Mouse (Mus musculus) lung, postnatal 25 days (tissue): ENCODE results near the gene Rab5if.
"Not testable (repeated sequence)": the region's sequence is repeated elsewhere in the genome, so short reads cannot be mapped to it uniquely, and the experiment has no call there.

Experiments used
- DNase-seq: peaks from one replicate; pipeline ENCODE4 v3.0.0; 2022; ENCODE audit warnings: low spot score

Rab5if gene

GRCm38 (mm10) chr2:156887017-156887416 is 24.1 kb downstream of the Rab5if start, which contains the start of gene Sla2:
Gene Sla2, minus strand, starts transcription at chr2:156887192.
- DNase-seq = peak; percentile 18

GRCm38 (mm10) chr2:156888490-156888889 is 25.6 kb downstream of the Rab5if start:
- DNase-seq = no peak

DNA sequence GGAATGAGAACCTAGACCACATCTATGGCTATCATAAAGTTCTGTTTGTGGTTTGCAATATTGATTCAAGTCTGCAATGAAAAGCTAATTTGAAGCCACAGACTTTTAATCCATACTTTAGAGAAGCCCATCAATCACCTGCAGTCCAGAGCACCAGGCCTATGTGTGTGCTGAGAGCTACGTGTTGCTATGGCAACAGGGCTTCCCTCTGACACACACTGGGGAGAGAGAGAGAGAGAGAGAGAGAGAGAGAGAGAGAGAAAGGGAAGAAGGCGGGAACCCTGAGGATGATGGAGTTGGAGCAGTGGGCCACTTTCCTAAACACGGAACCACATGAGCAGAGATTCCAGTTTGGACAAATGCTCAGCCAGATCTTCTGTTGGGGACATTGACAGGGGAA is 29.3 kb downstream of the Rab5if start:
- DNase-seq = no peak

DNA sequence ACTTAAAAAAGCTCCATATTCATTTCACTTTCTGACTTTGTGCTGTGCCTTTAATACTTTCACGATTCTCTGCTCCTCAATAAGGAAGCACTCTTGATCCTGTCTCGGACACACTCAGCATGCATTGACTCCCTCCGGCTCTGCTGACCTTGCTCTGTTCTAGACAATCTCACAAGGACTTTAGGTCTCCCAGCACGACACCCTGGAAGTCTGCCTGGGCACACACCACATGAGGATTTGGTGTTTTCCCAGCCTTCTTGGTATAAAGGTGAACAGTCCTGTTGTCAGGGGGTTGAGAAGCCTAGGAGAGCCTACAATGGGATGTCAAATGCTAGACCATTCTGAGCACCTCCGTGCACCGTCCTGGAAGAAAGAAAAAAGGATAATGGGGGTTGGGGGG is 29.9 kb downstream of the Rab5if start:
- no peak for DNase-seq

GRCm38 (mm10) chr2:156894496-156895265 is 31.8 kb downstream of the Rab5if start:
- DNase-seq = no peak

GRCm38 (mm10) chr2:156896384-156896914 is 33.5 kb downstream of the Rab5if start:
- no peak for DNase-seq

GRCm38 (mm10) chr2:156897034-156897433 is 34.1 kb downstream of the Rab5if start:
- no peak for DNase-seq

- no peak for DNase-seq
These were observed 35.4 kb downstream of the Rab5if start for GRCm38 (mm10) chr2:156898374-156898773.

DNA sequence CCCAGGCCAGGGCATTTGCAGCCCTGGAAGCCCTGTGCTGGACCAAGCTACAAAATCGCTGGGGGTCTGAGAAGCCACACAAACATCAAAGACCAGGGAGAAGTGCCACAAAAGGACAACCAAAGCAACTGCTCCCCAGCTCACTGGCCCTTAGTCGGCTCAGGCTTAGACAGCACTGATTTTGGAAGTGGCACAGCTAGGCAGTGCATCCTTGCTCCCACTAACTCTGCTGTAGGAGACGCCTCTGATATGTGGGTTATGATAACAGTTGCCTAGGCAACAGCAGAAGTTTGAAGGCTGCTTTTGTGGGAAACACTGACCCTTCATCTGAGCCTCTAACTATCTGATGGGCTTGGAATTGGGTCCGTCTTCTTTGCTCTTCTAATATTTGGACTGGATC is 36.3 kb downstream of the Rab5if start:
- DNase-seq = no peak

- no peak for DNase-seq
These were observed 38.4 kb downstream of the Rab5if start for GRCm38 (mm10) chr2:156901344-156901743.

DNA sequence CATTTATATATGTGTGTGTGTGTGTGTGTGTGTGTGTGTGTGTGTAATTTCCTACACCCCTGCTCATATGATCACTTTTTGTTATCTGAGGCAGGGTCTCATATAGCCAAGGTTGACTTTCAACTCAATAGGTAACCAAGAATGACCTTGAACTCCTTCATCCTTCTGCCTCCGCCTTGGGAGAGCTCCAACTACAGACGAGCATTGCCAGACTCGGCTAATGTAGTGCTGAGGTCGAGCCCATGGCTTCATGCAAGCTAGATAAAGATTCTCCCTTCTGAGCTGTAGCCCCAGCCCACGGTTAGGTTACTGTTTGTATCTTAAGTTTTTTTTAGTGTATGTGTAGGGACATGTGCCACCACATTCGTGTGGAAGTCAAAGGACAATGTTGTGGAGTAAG is 39.0 kb downstream of the Rab5if start:
- DNase-seq = no peak

DNA sequence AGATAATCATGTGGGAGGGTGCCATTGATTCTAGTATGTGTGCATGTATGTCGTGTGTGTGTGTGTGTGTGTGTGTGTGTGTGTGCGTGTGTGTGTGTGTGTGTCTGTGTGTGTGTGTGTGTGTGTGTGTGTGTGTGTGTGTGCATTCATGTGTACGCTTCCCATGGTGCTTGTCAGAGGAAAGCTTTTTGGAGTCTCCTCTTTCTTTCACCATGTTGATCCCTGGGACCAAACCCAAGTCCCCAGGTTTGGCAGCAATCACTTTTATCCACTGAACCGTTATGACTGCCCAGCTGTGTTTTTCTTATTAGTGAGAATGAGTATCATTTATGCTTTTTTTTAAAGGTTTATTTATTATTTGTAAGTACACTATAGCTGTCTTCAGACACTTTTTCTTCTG is 39.5 kb downstream of the Rab5if start:
- not testable (repeated sequence) for DNase-seq

DNA sequence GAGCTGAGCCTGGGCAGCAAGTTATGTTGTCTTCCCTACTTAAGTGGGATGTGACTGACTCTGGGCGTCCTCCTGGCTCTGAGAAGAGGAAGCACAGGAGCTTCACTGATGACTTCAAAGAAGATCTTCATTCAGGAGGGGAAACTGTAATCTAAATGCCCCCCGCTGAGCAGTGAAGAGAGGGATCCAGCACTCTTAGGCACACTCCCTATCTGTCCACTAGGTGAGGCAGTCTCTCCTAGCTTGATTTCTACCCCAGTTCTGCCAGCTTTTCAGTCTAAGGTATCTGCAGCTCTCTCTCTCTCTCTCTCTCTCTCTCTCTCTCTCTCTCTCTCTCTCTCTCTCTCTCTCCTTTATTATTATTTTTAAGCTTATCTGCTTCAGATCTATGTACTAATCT is 40.4 kb downstream of the Rab5if start:
- DNase-seq = no peak

- DNase-seq = peak; percentile 62
These were observed 42.2 kb downstream of the Rab5if start for GRCm38 (mm10) chr2:156904976-156905717.

GRCm38 (mm10) chr2:156905931-156906330 is 43.0 kb downstream of the Rab5if start:
- not testable (repeated sequence) for DNase-seq

DNA sequence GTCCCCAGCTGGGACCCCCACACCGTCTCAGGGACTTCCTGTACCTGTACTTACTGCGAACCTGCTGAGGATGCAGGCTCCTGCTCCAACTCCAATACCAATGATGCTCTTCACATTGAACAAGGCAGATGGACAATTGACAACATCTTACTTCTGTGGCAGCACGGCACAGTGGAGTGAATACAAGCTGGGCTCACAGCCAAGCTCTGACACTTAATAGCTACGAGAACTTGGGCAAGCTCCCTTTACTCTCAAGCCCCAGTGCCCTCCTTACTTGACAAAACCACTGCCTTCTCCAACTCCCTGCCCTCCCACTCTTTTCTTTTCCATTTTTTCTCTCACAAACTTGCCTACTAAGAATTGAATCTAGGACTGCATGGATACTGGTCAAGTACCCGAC is 50.3 kb downstream of the Rab5if start:
- DNase-seq = no peak

- DNase-seq = no peak
These were observed 52.6 kb downstream of the Rab5if start for GRCm38 (mm10) chr2:156915559-156915958.

DNA sequence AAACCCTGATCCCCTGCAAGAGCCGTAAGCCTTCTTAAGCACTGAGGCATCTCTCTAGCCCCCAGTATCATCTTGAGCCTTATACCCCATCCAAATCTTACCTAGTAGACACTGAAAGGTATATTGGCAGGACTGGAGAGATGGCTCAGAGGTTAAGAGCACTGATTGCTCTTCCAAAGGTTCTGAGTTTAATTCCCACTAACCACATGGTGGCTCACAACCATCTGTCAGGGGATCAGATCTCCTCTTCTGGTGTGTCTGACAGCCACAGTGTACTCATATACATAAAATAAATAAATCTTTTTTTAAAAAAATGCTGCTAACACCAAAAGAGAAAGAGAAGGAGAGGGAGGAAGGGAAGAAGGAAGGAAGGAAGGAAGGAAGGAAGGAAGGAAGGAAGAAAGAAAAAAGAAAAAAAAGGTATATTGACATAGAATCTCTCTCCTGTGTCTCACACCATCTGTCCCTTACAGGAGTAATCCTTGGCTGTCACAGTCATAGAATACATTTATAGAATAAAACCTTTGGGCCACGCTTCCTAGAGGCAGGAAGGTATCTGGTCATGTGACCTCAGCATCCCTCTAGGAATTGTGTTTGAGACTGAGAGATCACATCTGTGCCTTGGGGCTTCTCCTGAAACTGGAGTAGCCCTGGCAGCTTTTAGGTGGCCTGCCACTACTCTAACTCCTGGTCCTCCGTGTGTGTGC is 53.6 kb downstream of the Rab5if start:
- no peak for DNase-seq

DNA sequence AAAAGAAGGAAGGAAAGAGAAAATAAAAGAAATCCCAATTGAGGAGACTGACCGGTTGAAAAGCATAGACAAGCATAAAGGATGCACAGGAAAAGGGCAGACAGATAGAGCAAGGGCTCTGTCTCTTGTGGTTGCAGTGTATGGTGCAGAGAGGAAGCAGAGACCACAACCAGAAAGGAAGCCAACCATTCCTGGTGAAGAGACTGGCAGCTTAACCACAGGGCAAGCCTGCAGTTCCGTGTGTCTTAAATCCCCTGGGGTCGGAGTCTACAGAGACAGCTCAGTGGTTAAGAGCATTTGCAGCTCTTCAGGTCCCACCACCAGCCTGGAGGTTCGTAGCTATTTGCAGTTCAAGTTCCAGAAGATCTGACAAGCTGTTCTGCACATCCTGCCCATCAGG is 55.6 kb downstream of the Rab5if start:
- DNase-seq = peak; percentile 5

DNA sequence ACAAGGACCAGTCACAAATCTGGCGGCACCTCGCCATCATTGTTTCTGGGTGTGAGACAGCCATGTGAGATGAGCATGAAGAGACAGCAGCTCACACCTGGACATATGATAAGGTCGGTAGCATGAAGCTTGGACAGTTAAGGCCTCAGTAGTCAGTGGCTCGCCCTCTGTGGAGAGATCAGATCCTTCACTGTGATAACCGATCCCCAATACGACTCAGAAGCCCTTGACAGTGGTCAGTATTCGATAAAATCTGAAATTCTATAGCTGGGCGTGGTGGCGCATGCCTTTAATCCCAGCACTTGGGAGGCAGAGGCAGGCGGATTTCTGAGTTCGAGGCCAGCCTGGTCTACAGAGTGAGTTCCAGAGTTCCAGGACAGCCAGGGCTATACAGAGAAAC is 56.3 kb downstream of the Rab5if start:
- DNase-seq = not testable (repeated sequence)

- DNase-seq = no peak
These were observed 56.9 kb downstream of the Rab5if start for GRCm38 (mm10) chr2:156919796-156920195.

DNA sequence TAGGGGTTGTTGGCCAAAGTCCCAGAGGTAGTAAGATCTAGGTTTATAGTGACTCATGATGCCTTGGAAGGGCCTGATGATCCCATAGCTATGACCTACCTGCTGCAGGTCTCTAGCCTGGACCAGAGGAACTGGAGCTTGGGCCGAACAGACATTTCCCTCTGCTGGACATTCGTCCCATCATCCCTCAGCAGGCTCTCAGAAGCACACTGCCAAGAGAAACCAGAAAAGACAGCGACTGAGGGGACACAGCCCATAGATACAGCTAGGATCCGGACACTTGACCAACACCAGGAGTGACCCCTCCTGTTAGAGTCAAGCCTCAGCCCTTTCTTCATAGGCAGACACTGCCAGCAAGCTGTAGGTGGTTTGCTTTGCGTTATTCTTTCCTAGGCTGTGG is 60.1 kb downstream of the Rab5if start:
- no peak for DNase-seq
